Mouse (Mus musculus): ENCODE data around the gene Macrod2. TPM values are rescaled to one million over a fixed set of nuclear protein-coding genes. Genes with fewer than 3 reads are reported as not detected.

The Macrod2 gene
- polyA plus RNA-seq, 2 experiments = 2.1 to 7.7 TPM

- Histone ChIP-seq H3K4me3 (ENCODE audit: insufficient read depth in 1 of 2, low read depth in 2 of 2, low read length in 2 of 2) (no peak overlapping the region), H3K4me1 (replicated peaks; ENCODE audit: control insufficient read depth in 2 of 2, insufficient read depth in 2 of 2, low read length in 1 of 2) (no peaks in the 10 kb centered on the region), H3K9ac (replicated peaks) (no peak overlapping the region), H3K27me3 (ENCODE audit: control insufficient read depth, insufficient read depth, low read length) (no peaks in the 10 kb centered on the region), H3K9me3 (ENCODE audit: control insufficient read depth, low read length) (no peaks in the 10 kb centered on the region), H3K4me2 (ENCODE audit: low read depth) (no peak overlapping the region), H3K27ac (no peak overlapping the region), H3K36me3 (replicated peaks; ENCODE audit: control insufficient read depth, insufficient read depth, low read depth) (no peaks in the 10 kb centered on the region)
- no peak for ATAC-seq (ENCODE audit: insufficient read depth)
- 38% methylated on average over 4 of the region's 4 CpGs for WGBS (ENCODE audit: insufficient replicate concordance)
- no peak for DNase-seq (ENCODE audit: low read depth in 3 of 3, low spot score in 3 of 3)
- TF ChIP-seq EP300 (IDR thresholded peaks at IDR 0.05; ENCODE audit: low read depth) (no peak), CTCF (IDR thresholded peaks at IDR 0.05; ENCODE audit: low read depth) (no peak)
Observed at GRCm38 (mm10) chr2:141272966-141273365, 877.9 kb downstream of the Macrod2 start.

DNA sequence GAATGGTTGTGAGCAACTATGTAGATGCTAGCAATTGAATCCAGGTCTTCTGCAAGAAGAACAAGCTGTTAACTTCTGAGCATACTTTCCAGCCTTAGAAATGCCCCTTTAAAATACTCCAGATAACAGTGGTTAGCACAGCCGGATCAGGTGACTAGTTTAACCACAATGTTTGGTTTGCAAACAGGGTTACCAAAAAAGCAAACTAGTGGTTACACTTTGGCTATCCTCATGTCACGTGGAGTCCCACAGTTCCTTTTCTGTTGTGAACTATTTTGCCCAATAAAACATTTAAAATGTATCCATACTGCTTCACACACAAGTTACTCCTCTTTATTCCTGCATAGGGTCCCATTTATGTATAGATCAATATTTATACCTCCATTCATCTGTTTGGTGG lies 879.2 kb downstream of the Macrod2 start:
- TF ChIP-seq EP300 (IDR thresholded peaks at IDR 0.05; ENCODE audit: low read depth) = no peak
- no peak for TF ChIP-seq CTCF (IDR thresholded peaks at IDR 0.05; ENCODE audit: low read depth)
- WGBS (ENCODE audit: insufficient replicate concordance) = 9% methylated on average over 2 of the region's 2 CpGs

GRCm38 (mm10) chr2:141279130-141279698 lies 884.1 kb downstream of the Macrod2 start:
- Histone ChIP-seq H3K36me3 (replicated peaks; ENCODE audit: control insufficient read depth, insufficient read depth, low read depth) (no peaks in the 10 kb centered on the region), H3K4me2 (ENCODE audit: low read depth) (no peak overlapping the region), H3K9ac (replicated peaks) (no peak overlapping the region), H3K4me1 (replicated peaks; ENCODE audit: control insufficient read depth in 2 of 2, insufficient read depth in 2 of 2, low read length in 1 of 2) (no peaks in the 10 kb centered on the region), H3K9me3 (ENCODE audit: control insufficient read depth, low read length) (no peaks in the 10 kb centered on the region), H3K27ac (no peak overlapping the region), H3K4me3 (ENCODE audit: insufficient read depth in 1 of 2, low read depth in 2 of 2, low read length in 2 of 2) (no peak overlapping the region), H3K27me3 (ENCODE audit: control insufficient read depth, insufficient read depth, low read length) (no peaks in the 10 kb centered on the region)
- DNase-seq (ENCODE audit: low read depth in 3 of 3, low spot score in 3 of 3) = no peak
- no peak for TF ChIP-seq EP300 (IDR thresholded peaks at IDR 0.05; ENCODE audit: low read depth)
- TF ChIP-seq CTCF (IDR thresholded peaks at IDR 0.05; ENCODE audit: low read depth) = no peak
- ATAC-seq (ENCODE audit: insufficient read depth) = no peak
- 56% methylated on average over 5 of the region's 5 CpGs for WGBS (ENCODE audit: insufficient replicate concordance)

More for the DNA sequence above, 879.2 kb downstream of the Macrod2 start:
- Histone ChIP-seq H3K4me1 (replicated peaks; ENCODE audit: control insufficient read depth in 2 of 2, insufficient read depth in 2 of 2, low read length in 1 of 2) (no peaks in the 10 kb centered on the region), H3K36me3 (replicated peaks; ENCODE audit: control insufficient read depth, insufficient read depth, low read depth) (no peaks in the 10 kb centered on the region), H3K4me2 (ENCODE audit: low read depth) (no peak overlapping the region), H3K9ac (replicated peaks) (no peak overlapping the region), H3K27me3 (ENCODE audit: control insufficient read depth, insufficient read depth, low read length) (no peaks in the 10 kb centered on the region), H3K4me3 (ENCODE audit: insufficient read depth in 1 of 2, low read depth in 2 of 2, low read length in 2 of 2) (no peak overlapping the region), H3K27ac (no peak overlapping the region), H3K9me3 (ENCODE audit: control insufficient read depth, low read length) (no peaks in the 10 kb centered on the region)
- ATAC-seq (ENCODE audit: insufficient read depth) = no peak
- DNase-seq (ENCODE audit: low read depth in 3 of 3, low spot score in 3 of 3) = no peak

- WGBS (ENCODE audit: insufficient replicate concordance) = 8% methylated on average over 1 of the region's 1 CpGs
- no peaks in the 10 kb centered on the region for H3K27me3 ChIP-seq (ENCODE audit: control insufficient read depth, insufficient read depth, low read length)
- no peaks in the 10 kb centered on the region for H3K36me3 ChIP-seq (replicated peaks; ENCODE audit: control insufficient read depth, insufficient read depth, low read depth)
Observed at GRCm38 (mm10) chr2:141280817-141281216, 885.7 kb downstream of the Macrod2 start.

DNA sequence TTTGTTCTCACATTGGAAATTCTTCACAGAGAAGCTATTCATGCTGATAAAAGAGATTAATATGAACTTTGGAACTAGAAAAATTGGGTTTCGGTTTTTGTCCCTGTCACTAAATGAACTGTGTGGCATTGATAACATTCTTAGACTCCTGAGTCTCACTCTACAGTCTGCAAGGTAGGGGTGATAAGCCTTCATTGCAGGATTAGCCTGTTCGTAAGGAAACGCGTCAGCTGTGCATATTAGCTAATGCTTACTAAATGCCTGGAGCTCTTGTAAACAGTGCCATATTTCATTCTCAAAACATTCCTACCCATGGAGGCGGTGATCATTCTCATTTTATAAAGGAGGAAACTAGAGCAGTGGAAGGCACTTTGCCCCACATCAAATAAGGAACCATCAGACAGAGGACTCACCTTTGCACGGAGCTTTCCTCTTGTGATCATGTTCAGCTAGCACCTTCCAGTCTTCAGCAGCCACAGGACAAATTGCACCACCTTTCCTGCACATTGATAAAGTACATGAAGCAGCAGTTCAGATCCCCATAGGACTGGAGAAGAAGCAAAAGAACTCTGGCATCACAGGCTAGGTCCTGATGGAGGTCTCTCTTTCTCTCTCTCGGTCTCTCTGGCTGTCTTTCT lies 891.1 kb downstream of the Macrod2 start:
- DNase-seq (ENCODE audit: low read depth in 3 of 3, low spot score in 3 of 3) (peak; percentile 4 to 9 (median 9)), ATAC-seq (ENCODE audit: insufficient read depth) (peak; percentile 89)
- no peak overlapping the region for H3K9ac ChIP-seq (replicated peaks)
- peak overlapping the region; percentile 13 for H3K4me2 ChIP-seq (ENCODE audit: low read depth)
- 24% methylated on average over 7 of the region's 7 CpGs for WGBS (ENCODE audit: insufficient replicate concordance)
- no peak overlapping the region for H3K4me3 ChIP-seq (ENCODE audit: insufficient read depth in 1 of 2, low read depth in 2 of 2, low read length in 2 of 2)
- H3K27ac ChIP-seq = no peak overlapping the region
- no peaks in the 10 kb centered on the region for H3K36me3 ChIP-seq (replicated peaks; ENCODE audit: control insufficient read depth, insufficient read depth, low read depth)
- peaks cover 0 to 5% of the 10 kb centered on the region in 2 experiments; a peak in 1 of 4 replicates for H3K4me1 ChIP-seq (replicated peaks; ENCODE audit: control insufficient read depth in 2 of 2, insufficient read depth in 2 of 2, low read length in 1 of 2)
- peak; percentile 44; the same call in 1 of the 2 replicates for TF ChIP-seq EP300 (IDR thresholded peaks at IDR 0.05; ENCODE audit: low read depth)
- no peak for TF ChIP-seq CTCF (IDR thresholded peaks at IDR 0.05; ENCODE audit: low read depth)
- no peaks in the 10 kb centered on the region for H3K27me3 ChIP-seq (ENCODE audit: control insufficient read depth, insufficient read depth, low read length)
- H3K9me3 ChIP-seq (ENCODE audit: control insufficient read depth, low read length) = no peaks in the 10 kb centered on the region

More at GRCm38 (mm10) chr2:141280817-141281216, 885.7 kb downstream of the Macrod2 start:
- TF ChIP-seq CTCF (IDR thresholded peaks at IDR 0.05; ENCODE audit: low read depth) (no peak), EP300 (IDR thresholded peaks at IDR 0.05; ENCODE audit: low read depth) (no peak)
- H3K4me2 ChIP-seq (ENCODE audit: low read depth) = no peak overlapping the region
- no peaks in the 10 kb centered on the region for H3K9me3 ChIP-seq (ENCODE audit: control insufficient read depth, low read length)
- no peak overlapping the region for H3K9ac ChIP-seq (replicated peaks)
- no peak overlapping the region for H3K4me3 ChIP-seq (ENCODE audit: insufficient read depth in 1 of 2, low read depth in 2 of 2, low read length in 2 of 2)
- no peaks in the 10 kb centered on the region for H3K4me1 ChIP-seq (replicated peaks; ENCODE audit: control insufficient read depth in 2 of 2, insufficient read depth in 2 of 2, low read length in 1 of 2)
- no peak for DNase-seq (ENCODE audit: low read depth in 3 of 3, low spot score in 3 of 3)
- no peak overlapping the region for H3K27ac ChIP-seq
- ATAC-seq (ENCODE audit: insufficient read depth) = no peak
